Mouse (Mus musculus): ENCODE measurements around the gene Ust. TPM values are rescaled to one million over a fixed set of nuclear protein-coding genes. Genes with fewer than 3 reads are reported as not detected.

The Ust gene
- polyA plus RNA-seq, 1 experiment: 4.6 TPM

GRCm38 (mm10) chr10:8176351-8177053, 342.1 kb downstream of the Ust start:
- no peak for DNase-seq (ENCODE audit: low read depth)

GRCm38 (mm10) chr10:8176008-8176350, 342.6 kb downstream of the Ust start:
- no peak for DNase-seq (ENCODE audit: low read depth)

- no peak for DNase-seq (ENCODE audit: low read depth)
Observed at GRCm38 (mm10) chr10:8174697-8175096, 343.9 kb downstream of the Ust start.

- DNase-seq (ENCODE audit: low read depth): no peak
Observed at GRCm38 (mm10) chr10:8174230-8174629, 344.4 kb downstream of the Ust start.

- no peak for DNase-seq (ENCODE audit: low read depth)
Observed at GRCm38 (mm10) chr10:8173032-8173431, 345.6 kb downstream of the Ust start.

- no peak for DNase-seq (ENCODE audit: low read depth)
Observed at GRCm38 (mm10) chr10:8171556-8171955, 347.1 kb downstream of the Ust start.

All from gonadal fat pad, adult 2 months (tissue).